Mouse (Mus musculus): ENCODE results near the gene Cdk14. TPM values are rescaled to one million over a fixed set of nuclear protein-coding genes. Genes with fewer than 3 reads are reported as not detected.

Gene Cdk14
- polyA plus RNA-seq, 1 experiment from 2014 or later = 21.8 TPM

- Histone ChIP-seq H3K4me1 (peaks cover 20% of the 10 kb centered on the region), H3K9ac (no peak overlapping the region), H3K4me3 (no peak overlapping the region), H3K36me3 (ENCODE audit: poor library complexity, severe bottlenecking) (no peaks in the 10 kb centered on the region), H3K4me2 (no peak overlapping the region), H3K27me3 (no peaks in the 10 kb centered on the region), H3K9me3 (replicated peaks) (no peaks in the 10 kb centered on the region), H3K27ac (no peak overlapping the region)
- WGBS = 82% methylated on average over 3 of the region's 3 CpGs
- peak; percentile 59 for ATAC-seq
These were observed 153.4 kb downstream of the Cdk14 start for GRCm38 (mm10) chr5:5266787-5267126.

GRCm38 (mm10) chr5:5265861-5266786 lies 154.0 kb downstream of the Cdk14 start:
- Histone ChIP-seq H3K4me1 (peaks cover 26% of the 10 kb centered on the region), H3K27me3 (no peaks in the 10 kb centered on the region), H3K4me3 (peak overlapping the region; percentile 22; the same call in 1 of the 2 replicates), H3K4me2 (peak overlapping the region; percentile 49), H3K27ac (peak overlapping the region; percentile 74), H3K9ac (0 out of 2 replicates have a peak overlapping the region, but pooled peaks have one; percentile 34), H3K36me3 (ENCODE audit: poor library complexity, severe bottlenecking) (no peaks in the 10 kb centered on the region), H3K9me3 (replicated peaks) (no peaks in the 10 kb centered on the region)
- 24% methylated on average over 10 of the region's 10 CpGs for WGBS
- ATAC-seq = peak; percentile 82

GRCm38 (mm10) chr5:5265401-5265841 lies 154.7 kb downstream of the Cdk14 start:
- Histone ChIP-seq H3K4me1 (peaks cover 28% of the 10 kb centered on the region), H3K4me3 (peak overlapping the region; percentile 22), H3K9ac (peak overlapping the region; percentile 34; the same call in 1 of the 2 replicates), H3K27me3 (no peaks in the 10 kb centered on the region), H3K27ac (peak overlapping the region; percentile 74), H3K4me2 (peak overlapping the region; percentile 49), H3K36me3 (ENCODE audit: poor library complexity, severe bottlenecking) (no peaks in the 10 kb centered on the region), H3K9me3 (replicated peaks) (no peaks in the 10 kb centered on the region)
- peak; percentile 20; the same call in 1 of the 2 replicates for ATAC-seq
- 23% methylated on average over 8 of the region's 8 CpGs for WGBS

GRCm38 (mm10) chr5:5264712-5265111 lies 155.4 kb downstream of the Cdk14 start:
- Histone ChIP-seq H3K4me2 (peak overlapping the region; percentile 49), H3K36me3 (ENCODE audit: poor library complexity, severe bottlenecking) (no peaks in the 10 kb centered on the region), H3K27ac (no peak overlapping the region; the same call in 1 of the 2 replicates), H3K4me3 (peak overlapping the region; percentile 17; the same call in 1 of the 2 replicates), H3K27me3 (no peaks in the 10 kb centered on the region), H3K9me3 (replicated peaks) (no peaks in the 10 kb centered on the region), H3K4me1 (peaks cover 28% of the 10 kb centered on the region), H3K9ac (no peak overlapping the region)
- ATAC-seq = no peak
- 85% methylated on average over 2 of the region's 2 CpGs for WGBS

- Histone ChIP-seq H3K9ac (no peak overlapping the region), H3K36me3 (ENCODE audit: poor library complexity, severe bottlenecking) (no peaks in the 10 kb centered on the region), H3K4me1 (peaks cover 28% of the 10 kb centered on the region), H3K27ac (no peak overlapping the region), H3K27me3 (no peaks in the 10 kb centered on the region), H3K4me3 (no peak overlapping the region), H3K4me2 (no peak overlapping the region), H3K9me3 (replicated peaks) (no peaks in the 10 kb centered on the region)
- WGBS = 84% methylated on average over 14 of the region's 14 CpGs
- ATAC-seq = no peak
These were observed 158.3 kb downstream of the Cdk14 start for GRCm38 (mm10) chr5:5261725-5262296.

GRCm38 (mm10) chr5:5260966-5261724 lies 159.0 kb downstream of the Cdk14 start:
- Histone ChIP-seq H3K4me2 (no peak overlapping the region), H3K4me3 (no peak overlapping the region), H3K27me3 (no peaks in the 10 kb centered on the region), H3K9me3 (replicated peaks) (no peaks in the 10 kb centered on the region), H3K36me3 (ENCODE audit: poor library complexity, severe bottlenecking) (no peaks in the 10 kb centered on the region), H3K4me1 (peaks cover 25% of the 10 kb centered on the region), H3K27ac (no peak overlapping the region), H3K9ac (no peak overlapping the region)
- ATAC-seq = no peak
- WGBS = 59% methylated on average over 14 of the region's 14 CpGs

- Histone ChIP-seq H3K4me2 (no peak overlapping the region), H3K4me3 (no peak overlapping the region), H3K27me3 (no peaks in the 10 kb centered on the region), H3K9ac (no peak overlapping the region), H3K36me3 (ENCODE audit: poor library complexity, severe bottlenecking) (no peaks in the 10 kb centered on the region), H3K9me3 (replicated peaks) (no peaks in the 10 kb centered on the region), H3K27ac (no peak overlapping the region), H3K4me1 (peaks cover 17% of the 10 kb centered on the region)
- no peak for ATAC-seq
- 71% methylated on average over 7 of the region's 7 CpGs for whole genome bisulfite sequencing
These were observed 159.8 kb downstream of the Cdk14 start for GRCm38 (mm10) chr5:5260309-5260708.

- H3K9me3 ChIP-seq (replicated peaks) = no peaks in the 10 kb centered on the region
- ATAC-seq = no peak
- no peak overlapping the region for H3K27ac ChIP-seq
- no peak overlapping the region for H3K4me2 ChIP-seq
- H3K36me3 ChIP-seq (ENCODE audit: poor library complexity, severe bottlenecking) = no peaks in the 10 kb centered on the region
- no peak overlapping the region for H3K4me3 ChIP-seq
- WGBS = 86% methylated on average over 6 of the region's 6 CpGs
- H3K27me3 ChIP-seq = no peaks in the 10 kb centered on the region
- no peaks in the 10 kb centered on the region for H3K4me1 ChIP-seq
- H3K9ac ChIP-seq = no peak overlapping the region
These were observed 165.7 kb downstream of the Cdk14 start for GRCm38 (mm10) chr5:5254391-5254790.

GRCm38 (mm10) chr5:5253177-5253576 lies 166.9 kb downstream of the Cdk14 start:
- H3K4me2 ChIP-seq = no peak overlapping the region
- H3K9ac ChIP-seq = no peak overlapping the region
- H3K4me1 ChIP-seq = no peaks in the 10 kb centered on the region
- no peaks in the 10 kb centered on the region for H3K36me3 ChIP-seq (ENCODE audit: poor library complexity, severe bottlenecking)
- H3K4me3 ChIP-seq = no peak overlapping the region
- 94% methylated on average over 3 of the region's 3 CpGs for WGBS
- no peaks in the 10 kb centered on the region for H3K27me3 ChIP-seq
- no peak for ATAC-seq
- H3K27ac ChIP-seq = no peak overlapping the region
- H3K9me3 ChIP-seq (replicated peaks) = no peaks in the 10 kb centered on the region

GRCm38 (mm10) chr5:5247671-5248070 lies 172.4 kb downstream of the Cdk14 start:
- Histone ChIP-seq H3K4me2 (no peak overlapping the region), H3K27me3 (no peaks in the 10 kb centered on the region), H3K4me1 (no peaks in the 10 kb centered on the region), H3K36me3 (ENCODE audit: poor library complexity, severe bottlenecking) (no peaks in the 10 kb centered on the region), H3K9me3 (replicated peaks) (no peaks in the 10 kb centered on the region), H3K4me3 (no peak overlapping the region), H3K9ac (no peak overlapping the region), H3K27ac (no peak overlapping the region)
- ATAC-seq = no peak
- WGBS = 95% methylated on average over 6 of the region's 6 CpGs

GRCm38 (mm10) chr5:5246534-5247175 lies 173.5 kb downstream of the Cdk14 start:
- H3K36me3 ChIP-seq (ENCODE audit: poor library complexity, severe bottlenecking) = no peaks in the 10 kb centered on the region
- H3K4me2 ChIP-seq = no peak overlapping the region
- H3K4me1 ChIP-seq = no peaks in the 10 kb centered on the region
- no peak for ATAC-seq
- WGBS = 87% methylated on average over 2 of the region's 2 CpGs
- no peaks in the 10 kb centered on the region for H3K9me3 ChIP-seq (replicated peaks)
- no peaks in the 10 kb centered on the region for H3K27me3 ChIP-seq
- no peak overlapping the region for H3K27ac ChIP-seq
- H3K9ac ChIP-seq = no peak overlapping the region
- H3K4me3 ChIP-seq = no peak overlapping the region
